Mouse (Mus musculus) gastrocnemius, postnatal 25 days (tissue): Measurements from ENCODE around the gene Cdc42bpg. TPM values are rescaled to one million over a fixed set of nuclear protein-coding genes. Genes with fewer than 3 reads are reported as not detected.

Source experiments
- DNase-seq: peaks from one replicate; pipeline ENCODE4 v3.0.0; 2022
- total RNA-seq, 2 experiments: library from RNA; stranded (reverse); gene quantifications; 1 replicate in 1 of 2; 2 replicates in 1 of 2; pipeline ENCODE4 v1.2.3; 2021

The Cdc42bpg gene
- total RNA-seq, 2 experiments from 2014 or later: 4.0 to 5.1 TPM

- DNase-seq: no peak
These were observed 24.9 kb downstream of the Cdc42bpg start for GRCm38 (mm10) chr19:6331178-6331577.

DNA sequence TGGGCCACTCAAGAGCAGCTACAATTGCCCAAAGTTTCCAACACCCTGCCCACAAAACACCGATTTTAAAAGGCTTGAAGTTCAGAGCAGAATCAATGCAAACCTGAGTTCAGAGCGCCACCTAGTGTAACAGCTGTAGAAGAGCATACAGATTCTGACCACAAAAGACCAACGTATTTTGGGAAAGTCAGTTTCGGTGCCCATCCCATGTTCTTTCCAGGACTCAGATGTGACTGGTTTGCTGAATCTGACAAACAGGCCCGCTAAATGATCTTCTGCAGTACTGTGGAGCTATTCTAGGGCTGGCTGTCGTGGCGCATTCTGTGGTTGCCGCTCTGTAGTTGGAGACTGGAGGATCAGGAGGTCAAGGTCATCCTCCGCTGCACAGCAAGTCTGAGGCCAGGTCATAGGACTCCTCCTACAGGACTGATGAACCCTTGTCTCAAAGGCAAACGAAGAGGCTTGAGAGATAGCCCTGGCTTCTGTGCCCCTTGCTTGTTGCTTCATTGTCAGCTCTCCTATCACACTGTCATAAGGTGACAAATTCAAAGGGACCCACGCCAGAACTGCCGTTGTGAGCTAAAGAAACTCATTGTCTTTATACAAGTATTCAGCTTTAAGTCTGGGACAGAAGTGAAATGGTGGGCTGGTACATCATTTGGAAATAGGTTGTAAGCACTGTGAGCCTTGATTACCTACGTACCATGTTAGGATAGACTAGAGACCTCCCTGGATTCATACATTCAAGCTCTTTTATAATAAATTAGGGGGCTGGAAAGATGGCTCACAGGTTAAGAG, 25.7 kb downstream of the Cdc42bpg start:
- no peak for DNase-seq

GRCm38 (mm10) chr19:6333761-6334595, 27.7 kb downstream of the Cdc42bpg start:
- DNase-seq: no peak

GRCm38 (mm10) chr19:6334673-6335457, 28.6 kb downstream of the Cdc42bpg start, which contains the start of gene Men1:
TSS of gene Men1 (plus strand) at chr19:6334979.
- peak; percentile 94 for DNase-seq

- DNase-seq: no peak
These were observed 29.2 kb downstream of the Cdc42bpg start for GRCm38 (mm10) chr19:6335458-6335827.

DNA sequence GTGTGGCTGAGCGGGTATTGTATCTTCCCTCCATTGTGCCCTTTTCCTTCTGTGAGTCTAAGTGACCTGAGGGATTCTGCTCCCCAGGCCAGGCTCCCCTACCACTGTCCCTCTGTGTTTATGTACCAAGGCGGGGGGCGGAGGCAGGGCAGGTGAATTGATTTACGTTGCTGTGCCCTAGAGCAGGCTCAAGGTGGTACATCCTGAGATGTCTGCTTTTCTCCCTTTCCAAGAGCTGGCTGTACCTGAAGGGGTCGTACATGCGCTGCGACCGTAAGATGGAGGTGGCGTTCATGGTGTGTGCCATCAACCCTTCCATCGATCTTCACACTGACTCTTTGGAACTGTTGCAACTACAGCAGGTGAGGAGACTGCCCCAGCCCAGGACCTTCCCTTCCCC, 30.7 kb downstream of the Cdc42bpg start:
- no peak for DNase-seq

GRCm38 (mm10) chr19:6338171-6338570, 31.9 kb downstream of the Cdc42bpg start:
- no peak for DNase-seq

DNA sequence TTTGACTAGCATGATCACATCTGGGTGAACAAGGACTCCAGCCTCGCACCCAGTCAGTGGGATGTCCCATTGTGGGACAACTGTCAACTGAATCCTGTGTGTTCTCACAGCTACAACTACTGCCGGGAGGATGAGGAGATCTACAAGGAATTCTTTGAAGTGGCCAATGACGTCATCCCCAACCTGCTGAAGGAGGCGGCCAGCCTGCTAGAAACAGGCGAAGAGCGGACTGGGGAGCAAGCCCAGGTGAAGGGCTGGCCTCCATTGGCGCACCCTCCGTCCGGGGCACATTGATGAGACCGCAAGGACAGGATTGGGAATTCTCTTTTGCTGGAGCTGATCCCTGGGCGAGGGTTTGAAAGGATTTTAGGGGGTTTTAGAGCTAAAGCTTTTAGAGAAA, 32.5 kb downstream of the Cdc42bpg start:
- DNase-seq: no peak

GRCm38 (mm10) chr19:6339191-6339590, 32.9 kb downstream of the Cdc42bpg start:
- no peak for DNase-seq

- DNase-seq: no peak
These were observed 33.7 kb downstream of the Cdc42bpg start for GRCm38 (mm10) chr19:6339890-6340504.

DNA sequence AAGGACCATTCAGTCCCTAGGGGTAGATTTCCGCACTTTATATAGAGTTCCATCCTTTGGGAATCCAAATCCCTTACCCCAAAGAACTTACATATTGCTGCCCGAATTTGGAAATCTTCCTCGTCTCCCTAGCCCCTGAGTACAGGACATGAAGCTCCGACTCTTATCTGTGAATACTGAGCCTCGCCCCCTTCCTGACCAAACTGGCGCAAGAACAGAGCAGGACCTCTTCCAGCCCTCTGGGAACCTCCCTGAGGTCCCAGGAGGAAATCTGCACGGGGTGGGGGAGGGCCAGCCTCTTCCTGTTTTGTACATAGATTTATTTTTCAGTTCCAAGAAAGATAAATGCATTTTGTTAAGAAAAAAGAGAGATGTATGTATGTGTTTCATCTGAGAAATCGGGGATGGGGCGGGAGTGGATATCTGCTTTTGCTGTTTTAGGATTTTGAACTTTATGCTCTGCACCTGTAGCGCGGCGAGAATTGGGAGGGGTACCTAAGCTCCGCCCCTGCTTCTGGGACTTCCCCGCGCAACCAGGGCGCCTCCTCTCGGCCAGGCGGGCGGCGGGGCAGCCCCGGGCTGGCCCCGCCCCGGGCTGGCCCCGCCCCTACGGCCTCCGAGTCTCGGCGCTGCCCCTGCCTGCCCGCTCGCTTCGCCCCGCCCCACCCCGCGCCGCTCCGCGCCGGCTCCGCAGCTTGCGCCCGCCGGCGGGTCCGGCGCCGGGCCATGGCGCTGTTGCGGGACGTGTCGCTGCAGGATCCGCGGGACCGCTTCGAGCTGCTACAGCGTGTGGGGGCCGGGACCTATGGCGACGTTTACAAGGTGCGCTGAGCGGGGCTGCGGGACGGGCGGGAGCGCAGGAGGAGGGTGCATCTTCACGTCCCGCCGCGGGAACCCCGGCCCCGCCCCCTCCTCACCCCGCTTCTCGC, 34.5 kb downstream of the Cdc42bpg start, which contains the start of gene Map4k2:
TSS of gene Map4k2 (plus strand) at position 612 of the 929 bp plus-strand sequence.
- peak; percentile 91 for DNase-seq

GRCm38 (mm10) chr19:6341453-6342077, 35.3 kb downstream of the Cdc42bpg start:
- DNase-seq: no peak

DNA sequence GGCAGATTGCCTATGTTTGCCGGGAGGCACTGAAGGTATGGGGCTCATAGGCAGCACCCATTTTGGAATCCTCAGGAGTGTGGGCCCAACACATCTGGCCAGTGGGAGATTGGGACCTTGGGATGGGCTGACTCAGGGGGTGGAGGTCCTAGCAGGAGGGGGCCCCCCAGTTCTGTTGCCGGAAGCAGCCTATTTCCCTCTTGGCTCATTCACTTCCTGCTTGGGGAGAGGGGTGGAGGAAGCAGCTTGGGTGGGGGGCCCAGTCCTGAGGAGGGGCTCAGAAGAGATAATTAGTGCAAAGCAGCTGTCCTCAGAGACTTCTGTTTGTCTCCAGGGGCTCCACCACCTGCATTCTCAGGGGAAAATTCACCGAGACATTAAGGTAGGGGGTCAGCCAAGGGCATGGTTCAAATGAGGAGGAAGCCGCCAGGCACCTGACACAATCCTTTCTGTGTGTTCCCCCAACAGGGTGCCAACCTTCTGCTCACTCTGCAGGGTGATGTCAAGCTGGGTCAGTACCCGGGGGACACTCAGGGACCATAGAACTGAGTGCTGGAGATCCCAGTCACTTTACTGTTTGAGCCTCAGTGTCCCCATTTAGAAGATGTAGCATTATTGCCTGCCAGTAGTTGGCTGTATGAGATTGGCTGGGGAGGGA, 36.1 kb downstream of the Cdc42bpg start:
- no peak for DNase-seq

DNA sequence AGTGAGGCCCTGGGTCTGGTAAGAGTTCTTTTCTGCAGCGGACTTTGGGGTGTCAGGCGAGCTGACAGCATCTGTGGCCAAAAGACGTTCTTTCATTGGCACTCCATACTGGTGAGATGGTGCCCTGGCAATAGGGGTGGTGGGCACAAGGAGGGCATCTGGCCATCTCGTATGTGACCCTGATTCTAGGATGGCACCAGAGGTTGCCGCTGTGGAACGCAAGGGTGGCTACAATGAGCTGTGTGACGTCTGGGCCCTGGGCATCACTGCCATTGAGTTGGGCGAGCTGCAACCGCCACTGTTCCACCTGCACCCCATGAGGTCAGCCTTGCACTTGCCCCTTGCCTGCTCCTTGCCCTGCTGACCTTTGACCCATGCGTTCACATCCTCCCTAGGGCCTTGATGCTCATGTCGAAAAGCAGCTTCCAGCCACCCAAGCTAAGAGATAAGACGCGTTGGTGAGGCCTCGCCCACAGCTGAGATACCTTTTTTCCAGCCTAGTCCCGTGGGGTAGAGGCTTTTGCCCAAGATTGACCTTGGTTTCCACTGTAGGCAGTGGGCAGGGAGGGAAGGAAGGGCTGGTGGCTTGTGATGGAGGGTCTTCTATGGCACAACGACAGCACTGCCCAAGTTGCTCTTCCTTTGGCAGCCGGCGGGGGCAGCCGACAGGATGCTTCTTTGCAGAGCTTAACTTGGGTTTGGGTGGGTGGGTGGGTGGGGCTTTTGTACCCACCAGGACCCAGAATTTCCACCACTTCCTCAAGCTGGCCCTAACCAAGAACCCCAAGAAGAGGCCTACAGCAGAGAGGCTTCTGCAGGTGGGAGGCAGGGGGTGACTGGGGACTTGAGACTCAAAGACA, 37.0 kb downstream of the Cdc42bpg start:
- DNase-seq: no peak

DNA sequence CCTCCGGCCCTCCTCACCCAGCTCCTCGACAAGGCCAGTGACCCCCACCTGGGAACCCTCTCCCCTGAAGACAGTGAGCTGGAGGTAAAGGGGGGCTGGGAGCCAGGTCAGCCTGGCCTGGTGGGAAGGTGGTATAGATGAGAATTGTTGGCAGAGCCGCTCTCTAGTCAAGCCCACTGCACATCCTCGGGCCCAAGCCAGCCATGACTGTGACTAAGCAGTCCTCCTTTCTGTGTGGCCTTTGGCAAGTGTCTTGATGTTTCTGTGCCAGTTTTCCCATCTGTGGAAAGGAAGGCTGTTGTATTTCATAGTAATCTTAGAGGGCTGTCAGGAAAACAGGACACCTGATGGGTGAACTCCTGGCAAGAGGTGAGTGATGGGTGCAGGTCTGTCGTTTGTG, 37.7 kb downstream of the Cdc42bpg start:
- no peak for DNase-seq

- DNase-seq: no peak
These were observed 39.8 kb downstream of the Cdc42bpg start for GRCm38 (mm10) chr19:6346023-6346422.

GRCm38 (mm10) chr19:6346661-6347060, 40.4 kb downstream of the Cdc42bpg start:
- no peak for DNase-seq

DNA sequence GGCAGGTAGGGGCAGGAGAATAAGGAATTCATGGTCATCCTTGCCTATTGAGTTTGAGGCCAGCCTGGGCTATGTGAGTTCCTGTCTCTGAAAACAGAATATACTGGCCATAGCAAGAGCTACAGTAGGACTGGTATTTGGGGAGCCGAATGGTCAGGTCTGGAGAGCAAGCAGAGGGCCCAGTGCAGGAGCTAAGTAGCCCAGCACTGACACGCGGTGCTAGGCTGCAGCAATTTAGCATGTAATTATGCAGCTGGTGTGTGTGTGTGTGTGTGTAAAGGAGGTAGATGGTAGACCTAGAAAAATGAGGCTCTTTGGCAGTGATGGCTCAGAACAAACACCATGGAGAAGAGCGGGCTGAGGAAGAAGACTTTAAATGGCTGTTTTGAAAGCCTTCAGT, 41.4 kb downstream of the Cdc42bpg start:
- DNase-seq: no peak

DNA sequence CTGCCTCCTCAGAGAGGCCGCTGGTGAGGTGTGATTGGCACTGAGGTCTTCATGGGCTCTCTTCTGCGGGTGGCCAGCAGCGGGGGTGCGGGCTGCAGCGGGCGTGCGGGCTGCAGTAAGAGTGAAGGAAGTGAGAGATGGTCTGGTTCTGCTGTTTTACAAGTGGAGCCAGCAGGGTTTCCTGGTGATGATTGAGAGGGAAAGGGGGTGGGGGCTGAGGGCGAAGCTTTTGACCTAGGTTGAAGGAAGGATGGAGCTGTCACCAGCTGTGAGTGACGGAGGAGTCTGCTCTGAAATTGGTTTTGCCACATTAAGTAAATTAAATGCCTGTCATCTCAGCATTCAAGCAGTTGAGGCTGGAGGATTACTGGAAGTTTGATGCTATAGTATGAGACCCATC, 42.5 kb downstream of the Cdc42bpg start:
- DNase-seq: no peak
